Mouse (Mus musculus) limb, embryonic 12.5 days (tissue): ENCODE results near the gene Tbxa2r. TPM values are rescaled to one million over a fixed set of nuclear protein-coding genes. Genes with fewer than 3 reads are reported as not detected.
A peak's percentile ranks its signal among the peaks of the same experiment; 100 is the strongest.

ENCODE experiments used
- ATAC-seq: fragments of 200-750 bp; cut with Nextera tagmentation; 2 replicates; pipeline ENCODE4 v1.8.0; 2017; ENCODE audit warnings: low read depth, moderate TSS enrichment; ENCODE audit not compliant: insufficient number of reproducible peaks, insufficient read depth, low FRiP score, low TSS enrichment
- H3K27ac ChIP-seq: fragments of 300-500 bp; sonication (generic); 2 replicates; pipeline ENCODE4 v1.5.1; 2016; ENCODE audit warnings: mild to moderate bottlenecking, moderate library complexity
- H3K27me3 ChIP-seq: fragments of 300-500 bp; sonication (generic); 2 replicates; pipeline ENCODE4 v1.6.1; 2016; ENCODE audit warnings: mild to moderate bottlenecking, moderate library complexity
- H3K36me3 ChIP-seq: fragments of 300-500 bp; sonication (generic); 2 replicates; pipeline ENCODE4 v1.6.1; 2016; ENCODE audit warnings: mild to moderate bottlenecking, moderate library complexity
- H3K4me1 ChIP-seq: fragments of 300-500 bp; sonication (generic); replicated peaks from 2 replicates; pipeline ENCODE4 v1.6.1; 2016
- H3K4me2 ChIP-seq: fragments of 300-500 bp; sonication (generic); 2 replicates; pipeline ENCODE4 v1.6.1; 2016; ENCODE audit warnings: mild to moderate bottlenecking, moderate library complexity
- H3K4me3 ChIP-seq: fragments of 300-500 bp; sonication (generic); replicated peaks from 2 replicates; pipeline ENCODE4 v1.5.1; 2016; ENCODE audit warnings: mild to moderate bottlenecking
- H3K9ac ChIP-seq: fragments of 300-500 bp; sonication (generic); replicated peaks from 2 replicates; pipeline ENCODE4 v1.6.1; 2016; ENCODE audit warnings: mild to moderate bottlenecking, moderate library complexity
- H3K9me3 ChIP-seq: fragments of 300-500 bp; sonication (generic); 2 replicates; pipeline ENCODE4 v1.6.1; 2016; ENCODE audit warnings: mild to moderate bottlenecking, moderate library complexity
- WGBS: fragments of 180-500 bp; shearing (Covaris S2); methylation state at CpG from one replicate; pipeline ENCODE4 v1.1.7; 2016; 5-methylcytosine and 5-hydroxymethylcytosine counted together
- polyA plus RNA-seq: library from polyadenylated mRNA; unstranded; fragments of >200 nt; fragmentation: Nextera tagmentation; extraction: Ambion mirVana; gene quantifications from 2 replicates; pipeline ENCODE4 v1.2.1, GENCODE M21; 2016

The Tbxa2r gene
- polyA plus RNA-seq, 1 experiment from 2014 or later = 2.2 TPM

GRCm38 (mm10) chr10:81290698-81291460 lies 37.7 kb upstream of the Tbxa2r start:
- H3K4me1 ChIP-seq = peaks cover 25% of the 10 kb centered on the region
- 16% methylated on average over 24 of the region's 24 CpGs for WGBS
- peaks cover 10% of the 10 kb centered on the region; the same call in 1 of the 2 replicates for H3K36me3 ChIP-seq
- 0 out of 2 replicates have a peak overlapping the region, but pooled peaks have one; percentile 31 for H3K9ac ChIP-seq
- peaks cover 61% of the 10 kb centered on the region for H3K27me3 ChIP-seq
- H3K9me3 ChIP-seq = no peaks in the 10 kb centered on the region
- H3K27ac ChIP-seq = no peak overlapping the region
- 0 out of 2 replicates have a peak overlapping the region, but pooled peaks have one; percentile 17 for H3K4me2 ChIP-seq
- no peak for ATAC-seq
- peak overlapping the region; percentile 16; the same call in 1 of the 2 replicates for H3K4me3 ChIP-seq

GRCm38 (mm10) chr10:81291511-81292104 lies 36.9 kb upstream of the Tbxa2r start, which contains the start of gene Tjp3:
Gene Tjp3 (minus strand): TSS chr10:81291581.
- peak within 1 kb of the TSS; percentile 78 for H3K4me3 ChIP-seq
- peak within 1 kb of the TSS; percentile 98; the same call in 1 of the 2 replicates for H3K4me2 ChIP-seq
- no peaks in the 10 kb centered on the region for H3K9me3 ChIP-seq
- peaks cover 10% of the 10 kb centered on the region; the same call in 1 of the 2 replicates for H3K36me3 ChIP-seq
- 0 out of 2 replicates have a peak within 1 kb of the TSS, but pooled peaks have one; percentile 31 for H3K9ac ChIP-seq
- peaks cover 54% of the 10 kb centered on the region for H3K27me3 ChIP-seq
- 70% methylated on average over 9 of the region's 9 CpGs for WGBS
- H3K27ac ChIP-seq = no peak within 1 kb of the TSS
- H3K4me1 ChIP-seq = peaks cover 25% of the 10 kb centered on the region
- no peak for ATAC-seq

GRCm38 (mm10) chr10:81292554-81293333 lies 35.8 kb upstream of the Tbxa2r start, which contains the start of gene Pip5k1c:
Gene Pip5k1c (plus strand): TSS chr10:81292963.
- Histone ChIP-seq H3K36me3 (peaks cover 10% of the 10 kb centered on the region; the same call in 1 of the 2 replicates), H3K27me3 (peaks cover 43% of the 10 kb centered on the region), H3K9ac (peak within 1 kb of the TSS; percentile 83), H3K4me2 (peak within 1 kb of the TSS; percentile 98), H3K9me3 (no peaks in the 10 kb centered on the region), H3K4me3 (peak within 1 kb of the TSS; percentile 78), H3K27ac (peak within 1 kb of the TSS; percentile 86), H3K4me1 (peaks cover 31% of the 10 kb centered on the region)
- ATAC-seq = peak; percentile 94
- under 1% methylated on average over 53 of the region's 80 CpGs for WGBS

- Histone ChIP-seq H3K27ac (peak overlapping the region; percentile 86; the same call in 1 of the 2 replicates), H3K4me3 (peak overlapping the region; percentile 78), H3K36me3 (peaks cover 16% of the 10 kb centered on the region), H3K9me3 (no peaks in the 10 kb centered on the region), H3K4me2 (peak overlapping the region; percentile 98), H3K4me1 (peaks cover 31% of the 10 kb centered on the region), H3K9ac (peak overlapping the region; percentile 83), H3K27me3 (peaks cover 36% of the 10 kb centered on the region)
- ATAC-seq = no peak
- 3% methylated on average over 25 of the region's 25 CpGs for WGBS
Observed at GRCm38 (mm10) chr10:81293334-81294030, 35.0 kb upstream of the Tbxa2r start.

GRCm38 (mm10) chr10:81294442-81294841 lies 34.1 kb upstream of the Tbxa2r start:
- Histone ChIP-seq H3K9me3 (no peaks in the 10 kb centered on the region), H3K27me3 (peaks cover 29% of the 10 kb centered on the region), H3K4me2 (peak overlapping the region; percentile 98), H3K36me3 (peaks cover 18% of the 10 kb centered on the region), H3K27ac (no peak overlapping the region), H3K9ac (peak overlapping the region; percentile 83; the same call in 1 of the 2 replicates), H3K4me3 (peak overlapping the region; percentile 78), H3K4me1 (peaks cover 31% of the 10 kb centered on the region)
- ATAC-seq = no peak
- 42% methylated on average over 8 of the region's 8 CpGs for WGBS

GRCm38 (mm10) chr10:81295185-81295584 lies 33.3 kb upstream of the Tbxa2r start:
- no peaks in the 10 kb centered on the region for H3K9me3 ChIP-seq
- no peak for ATAC-seq
- peaks cover 22% of the 10 kb centered on the region for H3K27me3 ChIP-seq
- H3K4me3 ChIP-seq = peak overlapping the region; percentile 78; the same call in 1 of the 2 replicates
- peak overlapping the region; percentile 98; the same call in 1 of the 2 replicates for H3K4me2 ChIP-seq
- 85% methylated on average over 6 of the region's 6 CpGs for WGBS
- peak overlapping the region; percentile 19; the same call in 1 of the 2 replicates for H3K27ac ChIP-seq
- H3K36me3 ChIP-seq = peaks cover 18% of the 10 kb centered on the region
- H3K4me1 ChIP-seq = peaks cover 31% of the 10 kb centered on the region
- no peak overlapping the region for H3K9ac ChIP-seq

- H3K4me2 ChIP-seq = no peak overlapping the region
- ATAC-seq = no peak
- no peak overlapping the region for H3K9ac ChIP-seq
- no peaks in the 10 kb centered on the region for H3K9me3 ChIP-seq
- peaks cover 2% of the 10 kb centered on the region for H3K27me3 ChIP-seq
- 79% methylated on average over 6 of the region's 6 CpGs for WGBS
- peaks cover 18% of the 10 kb centered on the region for H3K36me3 ChIP-seq
- H3K4me1 ChIP-seq = peaks cover 36% of the 10 kb centered on the region
- no peak overlapping the region for H3K4me3 ChIP-seq
- H3K27ac ChIP-seq = 0 out of 2 replicates have a peak overlapping the region, but pooled peaks have one; percentile 24
Observed at GRCm38 (mm10) chr10:81297246-81297645, 31.3 kb upstream of the Tbxa2r start.

GRCm38 (mm10) chr10:81297845-81298244 lies 30.7 kb upstream of the Tbxa2r start:
- Histone ChIP-seq H3K4me1 (peaks cover 37% of the 10 kb centered on the region), H3K4me3 (no peak overlapping the region), H3K27ac (peak overlapping the region; percentile 24; the same call in 1 of the 2 replicates), H3K4me2 (no peak overlapping the region), H3K36me3 (peaks cover 18% of the 10 kb centered on the region), H3K9ac (no peak overlapping the region; the same call in 1 of the 2 replicates), H3K9me3 (no peaks in the 10 kb centered on the region), H3K27me3 (no peaks in the 10 kb centered on the region)
- WGBS = 46% methylated on average over 10 of the region's 10 CpGs
- no peak for ATAC-seq

- Histone ChIP-seq H3K4me3 (no peak overlapping the region), H3K27me3 (no peaks in the 10 kb centered on the region), H3K9me3 (no peaks in the 10 kb centered on the region), H3K27ac (no peak overlapping the region; the same call in 1 of the 2 replicates), H3K4me2 (no peak overlapping the region), H3K9ac (no peak overlapping the region), H3K4me1 (peaks cover 40% of the 10 kb centered on the region), H3K36me3 (peaks cover 18% of the 10 kb centered on the region)
- no peak for ATAC-seq
- 93% methylated on average over 17 of the region's 17 CpGs for WGBS
Observed at GRCm38 (mm10) chr10:81298369-81299100, 30.0 kb upstream of the Tbxa2r start.
